Mouse (Mus musculus): ENCODE data around the gene Adam26a.

DNA sequence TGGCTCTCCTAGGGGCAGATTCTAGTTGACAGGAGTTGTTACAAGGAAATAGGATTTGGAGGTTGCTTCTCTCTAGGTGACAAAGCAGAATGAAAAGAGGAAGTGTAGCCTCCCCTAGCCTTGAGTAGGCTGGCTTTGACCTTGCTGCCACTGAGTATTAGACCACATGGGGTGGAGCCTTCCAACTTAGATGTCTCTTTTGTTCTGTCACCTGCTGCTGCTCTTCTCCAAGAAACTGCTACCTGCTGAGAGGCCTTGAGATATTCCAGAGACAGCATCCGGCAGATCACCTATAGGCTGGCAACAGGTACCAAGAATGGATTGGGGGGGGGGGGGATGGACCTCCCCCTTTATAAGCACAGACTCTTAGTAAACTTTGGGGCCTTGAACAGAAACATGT is 39.5 kb upstream of the Adam26a start:
- TF ChIP-seq CTCF (IDR thresholded peaks at IDR 0.05; ENCODE audit: low read depth) (no peak), EP300 (IDR thresholded peaks at IDR 0.05; ENCODE audit: low read depth) (no peak)

All from liver, postnatal 0 days (tissue).